Mouse (Mus musculus) forebrain, embryonic 11.5 days (tissue): ENCODE measurements around the gene Fam117a. TPM values are rescaled to one million over a fixed set of nuclear protein-coding genes. Genes with fewer than 3 reads are reported as not detected.

Source experiments
- ATAC-seq: fragments of 200-750 bp; cut with Nextera tagmentation; replicated peaks from 2 replicates; pipeline ENCODE4 v1.8.0; 2017; ENCODE audit warnings: moderate TSS enrichment; ENCODE audit not compliant: low FRiP score
- DNase-seq: peaks from one replicate; pipeline ENCODE4 v3.0.0-alpha.2; 2017; ENCODE audit warnings: low spot score
- H3K27ac ChIP-seq: fragments of 300-500 bp; sonication (generic); 2 replicates; pipeline ENCODE4 v1.5.1; 2014; ENCODE audit warnings: low read depth, low read length
- H3K27me3 ChIP-seq: fragments of 300-500 bp; sonication (generic); 2 replicates; pipeline ENCODE4 v1.6.1; 2014; ENCODE audit warnings: mild to moderate bottlenecking, low read length, mixed read lengths; ENCODE audit not compliant: control insufficient read depth, insufficient read depth
- H3K36me3 ChIP-seq: fragments of 300-500 bp; sonication (generic); 2 replicates; pipeline ENCODE4 v1.6.1; 2014; ENCODE audit warnings: mild to moderate bottlenecking, low read length, moderate library complexity, mixed read lengths; ENCODE audit not compliant: control insufficient read depth, insufficient read depth
- H3K4me1 ChIP-seq: fragments of 300-500 bp; sonication (generic); replicated peaks from 2 replicates; pipeline ENCODE4 v1.6.1; 2014; ENCODE audit warnings: low read length, mixed read lengths; ENCODE audit not compliant: control insufficient read depth, insufficient read depth
- H3K4me2 ChIP-seq: fragments of 300-500 bp; sonication (generic); 2 replicates; pipeline ENCODE4 v1.6.1; 2014; ENCODE audit warnings: low read depth, mild to moderate bottlenecking, low read length, moderate library complexity, mixed read lengths; ENCODE audit not compliant: severe bottlenecking
- H3K4me3 ChIP-seq: fragments of 300-500 bp; sonication (generic); 2 replicates; pipeline ENCODE4 v1.5.1; 2014; ENCODE audit warnings: low read depth, low read length
- H3K9ac ChIP-seq: fragments of 300-500 bp; sonication (generic); 2 replicates; pipeline ENCODE4 v1.6.1; 2014; ENCODE audit warnings: low read length
- H3K9me3 ChIP-seq: fragments of 300-500 bp; sonication (generic); 2 replicates; pipeline ENCODE4 v1.6.1; 2016; ENCODE audit warnings: low read length, mixed read lengths; ENCODE audit not compliant: control insufficient read depth
- WGBS: fragments of 180-500 bp; shearing (Covaris S2); extraction: QIAGEN DNeasy Blood & Tissue Kit; methylation state at CpG from one replicate; pipeline ENCODE4 v1.1.7; 2014; 5-methylcytosine and 5-hydroxymethylcytosine counted together
- polyA plus RNA-seq: library from polyadenylated mRNA; unstranded; fragments of >200 nt; fragmentation: Nextera tagmentation; extraction: Ambion mirVana; gene quantifications from 2 replicates; pipeline ENCODE4 v1.2.1, GENCODE M21; 2014

Gene Fam117a
- polyA plus RNA-seq, 1 experiment from 2014 or later: 8.9 TPM

GRCm38 (mm10) chr11:95337129-95337813 lies 453 bp downstream of the Fam117a start:
- H3K4me2 ChIP-seq: peak overlapping the region; percentile 88
- DNase-seq: peak; percentile 82
- no peaks in the 10 kb centered on the region for H3K36me3 ChIP-seq
- peak overlapping the region; percentile 81 for H3K4me3 ChIP-seq
- H3K9ac ChIP-seq: peak overlapping the region; percentile 76
- peak; percentile 81 for ATAC-seq
- no peaks in the 10 kb centered on the region for H3K9me3 ChIP-seq
- H3K27ac ChIP-seq: no peak overlapping the region
- H3K27me3 ChIP-seq: 0 out of 2 replicates have a peak, but pooled peaks cover 2% of the 10 kb centered on the region
- no peaks in the 10 kb centered on the region; the same call in 1 of the 2 replicates for H3K4me1 ChIP-seq
- WGBS: under 1% methylated on average over 50 of the region's 50 CpGs

- H3K4me2 ChIP-seq: peak overlapping the region; percentile 88
- no peak for ATAC-seq
- H3K4me3 ChIP-seq: peak overlapping the region; percentile 81
- 30% methylated on average over 9 of the region's 9 CpGs for WGBS
- no peak overlapping the region for H3K27ac ChIP-seq
- H3K9ac ChIP-seq: peak overlapping the region; percentile 76
- H3K9me3 ChIP-seq: no peaks in the 10 kb centered on the region
- H3K36me3 ChIP-seq: no peaks in the 10 kb centered on the region
- no peak for DNase-seq
- H3K27me3 ChIP-seq: 0 out of 2 replicates have a peak, but pooled peaks cover 2% of the 10 kb centered on the region
- no peaks in the 10 kb centered on the region; the same call in 1 of the 2 replicates for H3K4me1 ChIP-seq
These were observed 1.1 kb downstream of the Fam117a start for GRCm38 (mm10) chr11:95337846-95338342.

GRCm38 (mm10) chr11:95339471-95340021 lies 2.7 kb downstream of the Fam117a start:
- no peak for ATAC-seq
- Histone ChIP-seq H3K9me3 (no peaks in the 10 kb centered on the region), H3K4me1 (no peaks in the 10 kb centered on the region; the same call in 1 of the 2 replicates), H3K27me3 (0 out of 2 replicates have a peak, but pooled peaks cover 2% of the 10 kb centered on the region), H3K27ac (no peak overlapping the region), H3K4me2 (no peak overlapping the region), H3K36me3 (no peaks in the 10 kb centered on the region), H3K4me3 (no peak overlapping the region), H3K9ac (no peak overlapping the region)
- DNase-seq: no peak
- WGBS: 20% methylated on average over 14 of the region's 14 CpGs

GRCm38 (mm10) chr11:95340259-95340658 lies 3.4 kb downstream of the Fam117a start:
- no peak overlapping the region for H3K4me3 ChIP-seq
- no peak overlapping the region for H3K9ac ChIP-seq
- no peak for ATAC-seq
- DNase-seq: no peak
- H3K36me3 ChIP-seq: no peaks in the 10 kb centered on the region
- 0 out of 2 replicates have a peak, but pooled peaks cover 2% of the 10 kb centered on the region for H3K27me3 ChIP-seq
- no peaks in the 10 kb centered on the region for H3K9me3 ChIP-seq
- H3K4me2 ChIP-seq: no peak overlapping the region
- 73% methylated on average over 1 of the region's 1 CpGs for WGBS
- H3K4me1 ChIP-seq: no peaks in the 10 kb centered on the region; the same call in 1 of the 2 replicates
- no peak overlapping the region for H3K27ac ChIP-seq

- 49% methylated on average over 5 of the region's 5 CpGs for WGBS
These were observed 3.8 kb downstream of the Fam117a start for GRCm38 (mm10) chr11:95340664-95341063.

GRCm38 (mm10) chr11:95343180-95343579 lies 6.4 kb downstream of the Fam117a start:
- Histone ChIP-seq H3K4me3 (no peak overlapping the region), H3K9me3 (no peaks in the 10 kb centered on the region), H3K4me1 (no peaks in the 10 kb centered on the region), H3K4me2 (no peak overlapping the region), H3K36me3 (no peaks in the 10 kb centered on the region), H3K9ac (no peak overlapping the region), H3K27me3 (0 out of 2 replicates have a peak, but pooled peaks cover under 1% of the 10 kb centered on the region), H3K27ac (no peak overlapping the region)
- 81% methylated on average over 4 of the region's 4 CpGs for WGBS
- ATAC-seq: no peak
- no peak for DNase-seq

More at GRCm38 (mm10) chr11:95340664-95341063, 3.8 kb downstream of the Fam117a start:
- DNase-seq (no peak), ATAC-seq (no peak)
- no peaks in the 10 kb centered on the region for H3K36me3 ChIP-seq
- H3K27me3 ChIP-seq: 0 out of 2 replicates have a peak, but pooled peaks cover 2% of the 10 kb centered on the region
- no peak overlapping the region for H3K9ac ChIP-seq
- H3K4me1 ChIP-seq: no peaks in the 10 kb centered on the region; the same call in 1 of the 2 replicates
- H3K4me3 ChIP-seq: no peak overlapping the region
- no peak overlapping the region for H3K27ac ChIP-seq
- no peaks in the 10 kb centered on the region for H3K9me3 ChIP-seq
- H3K4me2 ChIP-seq: no peak overlapping the region

- Histone ChIP-seq H3K27ac (no peak overlapping the region), H3K9ac (no peak overlapping the region), H3K4me2 (no peak overlapping the region), H3K27me3 (no peaks in the 10 kb centered on the region), H3K4me1 (no peaks in the 10 kb centered on the region), H3K9me3 (no peaks in the 10 kb centered on the region), H3K4me3 (no peak overlapping the region), H3K36me3 (no peaks in the 10 kb centered on the region)
- WGBS: 74% methylated on average over 2 of the region's 2 CpGs
- ATAC-seq: no peak
- no peak for DNase-seq
These were observed 7.4 kb downstream of the Fam117a start for GRCm38 (mm10) chr11:95344181-95344580.

- Histone ChIP-seq H3K36me3 (no peaks in the 10 kb centered on the region), H3K9me3 (no peaks in the 10 kb centered on the region), H3K27ac (no peak overlapping the region), H3K4me2 (no peak overlapping the region), H3K27me3 (no peaks in the 10 kb centered on the region), H3K9ac (no peak overlapping the region), H3K4me1 (no peaks in the 10 kb centered on the region), H3K4me3 (no peak overlapping the region)
- WGBS: 84% methylated on average over 6 of the region's 6 CpGs
- no peak for ATAC-seq
- no peak for DNase-seq
These were observed 13.5 kb downstream of the Fam117a start for GRCm38 (mm10) chr11:95350289-95350688.
